Mouse (Mus musculus): ENCODE measurements at regions not wholly inside any gene's neighbourhood (a gene's known extent, or its start where the extent isn't known, plus 50 kb on each side); places are given as distances from the start of the nearest gene placed in this dataset.

GRCm38 (mm10) chr10:45933631-45934310, 356.1 kb downstream of the Hace1 start:
- no peak for ATAC-seq (replicated peaks; ENCODE audit: poor library complexity, severe bottlenecking)

- no peak for ATAC-seq (replicated peaks; ENCODE audit: poor library complexity, severe bottlenecking)
Observed at GRCm38 (mm10) chr10:45957686-45958085, 380.1 kb downstream of the Hace1 start.

- ATAC-seq (replicated peaks; ENCODE audit: poor library complexity, severe bottlenecking) = no peak
Observed at GRCm38 (mm10) chr10:45972240-45972639, 394.6 kb downstream of the Hace1 start.

- no peak for ATAC-seq (replicated peaks; ENCODE audit: poor library complexity, severe bottlenecking)
Observed at GRCm38 (mm10) chr10:45982731-45983274, 405.2 kb downstream of the Hace1 start.

- ATAC-seq (replicated peaks; ENCODE audit: poor library complexity, severe bottlenecking) = no peak
Observed at GRCm38 (mm10) chr10:45983671-45984335, 406.2 kb downstream of the Hace1 start.

GRCm38 (mm10) chr10:45986341-45986740, 408.7 kb downstream of the Hace1 start:
- no peak for ATAC-seq (replicated peaks; ENCODE audit: poor library complexity, severe bottlenecking)

- ATAC-seq (replicated peaks; ENCODE audit: poor library complexity, severe bottlenecking) = no peak
Observed at GRCm38 (mm10) chr10:46006319-46006718, 428.7 kb downstream of the Hace1 start.

GRCm38 (mm10) chr10:46011916-46012596, 434.4 kb downstream of the Hace1 start:
- peak; percentile 92; the same call in 1 of the 2 replicates for ATAC-seq (replicated peaks; ENCODE audit: poor library complexity, severe bottlenecking)

- ATAC-seq (replicated peaks; ENCODE audit: poor library complexity, severe bottlenecking) = no peak
Observed at GRCm38 (mm10) chr10:46012599-46012998, 435.0 kb downstream of the Hace1 start.

- ATAC-seq (replicated peaks; ENCODE audit: poor library complexity, severe bottlenecking) = no peak
Observed at GRCm38 (mm10) chr10:46016295-46016694, 438.7 kb downstream of the Hace1 start.

GRCm38 (mm10) chr10:46045474-46046093, 468.0 kb downstream of the Hace1 start:
- no peak for ATAC-seq (replicated peaks; ENCODE audit: poor library complexity, severe bottlenecking)

- ATAC-seq (replicated peaks; ENCODE audit: poor library complexity, severe bottlenecking) = no peak
Observed at GRCm38 (mm10) chr10:46046094-46046749, 468.6 kb downstream of the Hace1 start.

GRCm38 (mm10) chr10:46046890-46047414, 469.3 kb downstream of the Hace1 start:
- no peak for ATAC-seq (replicated peaks; ENCODE audit: poor library complexity, severe bottlenecking)

GRCm38 (mm10) chr10:46047591-46047990, 470.0 kb downstream of the Hace1 start:
- no peak for ATAC-seq (replicated peaks; ENCODE audit: poor library complexity, severe bottlenecking)

GRCm38 (mm10) chr10:46057362-46058198, 480.0 kb downstream of the Hace1 start:
- no peak; the same call in 1 of the 2 replicates for ATAC-seq (replicated peaks; ENCODE audit: poor library complexity, severe bottlenecking)

GRCm38 (mm10) chr10:46058199-46058472, 480.5 kb downstream of the Hace1 start:
- ATAC-seq (replicated peaks; ENCODE audit: poor library complexity, severe bottlenecking) = no peak

- no peak for ATAC-seq (replicated peaks; ENCODE audit: poor library complexity, severe bottlenecking)
Observed at GRCm38 (mm10) chr10:46059285-46059684, 481.7 kb downstream of the Hace1 start.

GRCm38 (mm10) chr10:46063831-46064230, 486.2 kb downstream of the Hace1 start:
- no peak for ATAC-seq (replicated peaks; ENCODE audit: poor library complexity, severe bottlenecking)

- ATAC-seq (replicated peaks; ENCODE audit: poor library complexity, severe bottlenecking) = no peak
Observed at GRCm38 (mm10) chr10:46070766-46071165, 493.1 kb downstream of the Hace1 start.
